8 mouse cellular contexts compared by ENCODE assay signal in genomic region chr5:99977516-99978301, GRCm38 (mm10). TPM values are rescaled to one million over a fixed set of nuclear protein-coding genes. Genes with fewer than 3 reads are reported as not detected.
DNase-seq lines count a peak whose midpoint lies in the region; ATAC-seq and TF ChIP-seq lines count a peak whose summit lies in the region.

No protein-coding gene starts in this region.

- no peak for TF ChIP-seq EP300 in stomach, postnatal 0 days (optimal IDR thresholded peaks at IDR 0.05)

- WGBS in heart, embryonic 12.5 days: under 1% methylated on average over 45 of the region's 50 CpGs
- under 1% methylated on average over 46 of the region's 50 CpGs for WGBS in kidney, postnatal 0 days
- WGBS in liver, embryonic 13.5 days (ENCODE audit: insufficient replicate concordance): under 1% methylated on average over 43 of the region's 50 CpGs
- under 1% methylated on average over 47 of the region's 50 CpGs for WGBS in stomach, postnatal 0 days

- H3K9ac ChIP-seq in heart, embryonic 12.5 days: peak overlapping the region; percentile 100
- peak overlapping the region; percentile 98 for H3K9ac ChIP-seq in kidney, postnatal 0 days (ENCODE audit: low read depth, low read length)
- peak overlapping the region; percentile 98 for H3K9ac ChIP-seq in liver, embryonic 13.5 days
- H3K9ac ChIP-seq in stomach, postnatal 0 days (ENCODE audit: low read length): peak overlapping the region; percentile 99

- no peak for TF ChIP-seq POLR2A in brain, embryonic 14.5 days (IDR thresholded peaks at IDR 0.05; ENCODE audit: borderline replicate concordance, extremely low read depth, insufficient read depth, insufficient read length, poor library complexity, severe bottlenecking)

- peaks cover 46% of the 10 kb centered on the region for H3K36me3 ChIP-seq in erythroblast, embryonic 14.5 days (ENCODE audit: control insufficient read depth)
- H3K36me3 ChIP-seq in heart, embryonic 12.5 days: no peaks in the 10 kb centered on the region
- H3K36me3 ChIP-seq in kidney, postnatal 0 days (ENCODE audit: insufficient read depth, low read length): no peaks in the 10 kb centered on the region
- H3K36me3 ChIP-seq in liver, embryonic 13.5 days: peaks cover 22% of the 10 kb centered on the region
- H3K36me3 ChIP-seq in stomach, postnatal 0 days (ENCODE audit: control insufficient read depth, insufficient read depth, low read length): no peaks in the 10 kb centered on the region

- peak overlapping the region; percentile 75 for H3K4me2 ChIP-seq in heart, embryonic 12.5 days
- peak overlapping the region; percentile 79 for H3K4me2 ChIP-seq in kidney, postnatal 0 days (ENCODE audit: low read length)
- H3K4me2 ChIP-seq in liver, embryonic 13.5 days: peak overlapping the region; percentile 89
- H3K4me2 ChIP-seq in stomach, postnatal 0 days (replicated peaks; ENCODE audit: low read depth): peak overlapping the region; percentile 58

- H3K4me3 ChIP-seq in erythroblast, embryonic 14.5 days (replicated peaks): peak overlapping the region; percentile 97
- H3K4me3 ChIP-seq in heart, embryonic 12.5 days: peak overlapping the region; percentile 99
- peak overlapping the region; percentile 99 for H3K4me3 ChIP-seq in kidney, postnatal 0 days (replicated peaks; ENCODE audit: low read depth, low read length)
- peak overlapping the region; percentile 97 for H3K4me3 ChIP-seq in liver, embryonic 13.5 days (replicated peaks)
- peak overlapping the region; percentile 95 for H3K4me3 ChIP-seq in stomach, postnatal 0 days (ENCODE audit: low read depth, low read length)

- peaks cover 53% of the 10 kb centered on the region for H3K4me1 ChIP-seq in erythroblast, embryonic 14.5 days (ENCODE audit: control insufficient read depth)
- peaks cover 28% of the 10 kb centered on the region for H3K4me1 ChIP-seq in heart, embryonic 12.5 days (replicated peaks)
- H3K4me1 ChIP-seq in kidney, postnatal 0 days (replicated peaks; ENCODE audit: insufficient read depth, low read length): peaks cover 13% of the 10 kb centered on the region
- peaks cover 45% of the 10 kb centered on the region for H3K4me1 ChIP-seq in liver, embryonic 13.5 days (replicated peaks)
- H3K4me1 ChIP-seq in stomach, postnatal 0 days (replicated peaks; ENCODE audit: control insufficient read depth, insufficient read depth): 0 out of 2 replicates have a peak, but pooled peaks cover 2% of the 10 kb centered on the region

- H3K27ac ChIP-seq in heart, embryonic 12.5 days (ENCODE audit: poor library complexity, severe bottlenecking): peak overlapping the region; percentile 100
- peak overlapping the region; percentile 99 for H3K27ac ChIP-seq in kidney, postnatal 0 days
- H3K27ac ChIP-seq in liver, embryonic 13.5 days: peak overlapping the region; percentile 94
- peak overlapping the region; percentile 99 for H3K27ac ChIP-seq in stomach, postnatal 0 days (replicated peaks)

- peaks cover 2% of the 10 kb centered on the region; the same call in 1 of the 2 replicates for H3K9me3 ChIP-seq in erythroblast, embryonic 14.5 days (ENCODE audit: control insufficient read depth, low read length)
- H3K9me3 ChIP-seq in heart, embryonic 12.5 days (replicated peaks): no peaks in the 10 kb centered on the region
- no peaks in the 10 kb centered on the region for H3K9me3 ChIP-seq in kidney, postnatal 0 days (replicated peaks; ENCODE audit: low read length)
- no peaks in the 10 kb centered on the region for H3K9me3 ChIP-seq in liver, embryonic 13.5 days (replicated peaks)
- H3K9me3 ChIP-seq in stomach, postnatal 0 days (ENCODE audit: control insufficient read depth, low read length): no peaks in the 10 kb centered on the region

- no peaks in the 10 kb centered on the region for H3K27me3 ChIP-seq in erythroblast, embryonic 14.5 days (ENCODE audit: control insufficient read depth)
- H3K27me3 ChIP-seq in heart, embryonic 12.5 days (replicated peaks): no peaks in the 10 kb centered on the region
- no peaks in the 10 kb centered on the region for H3K27me3 ChIP-seq in kidney, postnatal 0 days (ENCODE audit: insufficient read depth, low read length)
- H3K27me3 ChIP-seq in liver, embryonic 13.5 days: no peaks in the 10 kb centered on the region
- no peaks in the 10 kb centered on the region for H3K27me3 ChIP-seq in stomach, postnatal 0 days (ENCODE audit: control insufficient read depth, insufficient read depth, low read length)

- peak; percentile 65 for ATAC-seq in heart, embryonic 12.5 days (ENCODE audit: insufficient number of reproducible peaks, low FRiP score)
- ATAC-seq in kidney, postnatal 0 days (replicated peaks; ENCODE audit: low FRiP score, low read depth): peak; percentile 52
- peak; percentile 25 for ATAC-seq in liver, embryonic 13.5 days (ENCODE audit: low read depth)
- peak; percentile 73 for ATAC-seq in stomach, postnatal 0 days (ENCODE audit: low FRiP score, low TSS enrichment)

- DNase-seq in CD4-positive helper T cell, adult 2 months (ENCODE audit: low read depth, low spot score): peak; percentile 80
- peak; percentile 88 for DNase-seq in brain, embryonic 14.5 days (ENCODE audit: low read depth)
- DNase-seq in kidney, postnatal 0 days (ENCODE audit: low spot score): peak; percentile 94
- DNase-seq in liver, embryonic 13.5 days: peak; percentile 71
- peak; percentile 83 for DNase-seq in neural tube, embryonic 10.5 days (ENCODE audit: extremely low spot score, low spot score)
- DNase-seq in stomach, postnatal 0 days (ENCODE audit: low spot score): peak; percentile 92

- TF ChIP-seq CTCF in brain, embryonic 14.5 days (IDR thresholded peaks at IDR 0.05; ENCODE audit: borderline replicate concordance, extremely low read depth, insufficient read depth, insufficient read length): no peak
- TF ChIP-seq CTCF in kidney, postnatal 0 days (IDR thresholded peaks at IDR 0.05; ENCODE audit: low read depth): no peak
- no peak; the same call in 1 of the 2 replicates for TF ChIP-seq CTCF in stomach, postnatal 0 days (IDR thresholded peaks at IDR 0.05; ENCODE audit: low read depth)

RNA-seq across cellular contexts. Expression of gene Hnrnpd, which starts 1.0 kb away (rescaled TPM):
- 244 and 283 TPM in 2 replicates for polyA plus RNA-seq in brain, embryonic 14.5 days (2012; rRNA removed)
- 47.2 and 60.2 TPM in 2 replicates for polyA plus RNA-seq in erythroblast, embryonic 14.5 days (2012)
- polyA plus RNA-seq in heart, embryonic 12.5 days (2016; fragmentation: Nextera tagmentation; extraction: Ambion mirVana): 213 and 235 TPM in 2 replicates
- polyA plus RNA-seq in kidney, postnatal 0 days (2015; fragmentation: Nextera tagmentation; extraction: Ambion mirVana): 97.7 and 125 TPM in 2 replicates
- polyA plus RNA-seq in liver, embryonic 13.5 days (2015; fragmentation: Nextera tagmentation; extraction: Ambion mirVana): 84.1 and 109 TPM in 2 replicates
- 53.5 and 61.4 TPM in 2 replicates for polyA plus RNA-seq in stomach, postnatal 0 days (2015; fragmentation: Nextera tagmentation; extraction: Ambion mirVana)

RNA-seq across cellular contexts. Expression of gene 4930524J08Rik, which starts 1.2 kb away (rescaled TPM):
- 3.4 and 4.9 TPM in 2 replicates for polyA plus RNA-seq in brain, embryonic 14.5 days (2012; rRNA removed)
- polyA plus RNA-seq in erythroblast, embryonic 14.5 days (2012): 1.8 and 1.9 TPM in 2 replicates
- polyA plus RNA-seq in heart, embryonic 12.5 days (2016; fragmentation: Nextera tagmentation; extraction: Ambion mirVana): 1.4 and 1.6 TPM in 2 replicates
- polyA plus RNA-seq in kidney, postnatal 0 days (2015; fragmentation: Nextera tagmentation; extraction: Ambion mirVana): 2.9 and 4.5 TPM in 2 replicates
- 0.46 and 0.59 TPM in 2 replicates for polyA plus RNA-seq in liver, embryonic 13.5 days (2015; fragmentation: Nextera tagmentation; extraction: Ambion mirVana)
- polyA plus RNA-seq in stomach, postnatal 0 days (2015; fragmentation: Nextera tagmentation; extraction: Ambion mirVana): 1.9 and 2.6 TPM in 2 replicates

Comparison
In these comparisons a context has a peak if more than half of its experiments do, and no peak if none do; other contexts are left out.
1. Peak in every context shown above with its lines: DNase-seq, ATAC-seq, H3K4me3 ChIP-seq and H3K27ac ChIP-seq.